Mouse (Mus musculus) liver, adult 2 months (tissue): Measurements from ENCODE around the gene Olfr381. TPM values are rescaled to one million over a fixed set of nuclear protein-coding genes. Genes with fewer than 3 reads are reported as not detected.
"Not testable (repeated sequence)": the region's sequence is repeated elsewhere in the genome, so short reads cannot be mapped to it uniquely, and the experiment has no call there.

Experiments used
- DNase-seq: peaks from one replicate; pipeline ENCODE4 v3.0.0-alpha.2; 2011; ENCODE audit warnings: low read depth, low spot score; ENCODE audit errors: extremely low read depth
- H3K27ac ChIP-seq: fragments of 200-500 bp; replicated peaks from 2 replicates; pipeline ENCODE4 v1.5.1; 2012; ENCODE audit warnings: low read depth, mild to moderate bottlenecking, control low read depth, inconsistent platforms, low read length; ENCODE audit not compliant: insufficient read depth
- H3K27me3 ChIP-seq: fragments of 200-500 bp; 2 replicates; pipeline ENCODE4 v1.6.1; 2012; ENCODE audit warnings: mild to moderate bottlenecking, moderate library complexity, low read length, inconsistent platforms; ENCODE audit not compliant: control insufficient read depth, insufficient read depth
- H3K36me3 ChIP-seq: fragments of 200-500 bp; 2 replicates; pipeline ENCODE4 v1.6.1; 2012; ENCODE audit warnings: low read length, inconsistent platforms; ENCODE audit not compliant: control insufficient read depth, insufficient read depth
- H3K4me1 ChIP-seq: fragments of 200-500 bp; 2 replicates; pipeline ENCODE4 v1.6.1; 2011; ENCODE audit warnings: low read length; ENCODE audit not compliant: control insufficient read depth, insufficient read depth
- H3K4me3 ChIP-seq: fragments of 200-500 bp; 2 replicates; pipeline ENCODE4 v1.5.1; 2011; ENCODE audit warnings: low read depth, mild to moderate bottlenecking, control low read depth, low read length, moderate library complexity; ENCODE audit not compliant: insufficient read depth
- H3K79me2 ChIP-seq: fragments of 200-500 bp; 2 replicates; pipeline ENCODE4 v1.6.1; 2012; ENCODE audit warnings: inconsistent platforms, mild to moderate bottlenecking, low read length, moderate library complexity; ENCODE audit not compliant: control insufficient read depth, insufficient read depth
- H3K9ac ChIP-seq: fragments of 200-500 bp; 2 replicates; pipeline ENCODE4 v1.6.1; 2012; ENCODE audit warnings: low read depth, mild to moderate bottlenecking, control low read depth, inconsistent platforms, low read length
- CTCF ChIP-seq: fragments of 200-500 bp; IDR thresholded peaks from 2 replicates; pipeline ENCODE4 v1.5.1; 2011; ENCODE audit warnings: low read depth, low read length, control low read depth
- POLR2A ChIP-seq: fragments of 200-500 bp; IDR thresholded peaks from 2 replicates; pipeline ENCODE4 v1.6.1; 2011; ENCODE audit warnings: low read length, control low read depth; ENCODE audit not compliant: insufficient read depth; ENCODE audit errors: extremely low read depth
- WGBS: fragments of 180-500 bp; shearing (Covaris S2); methylation state at CpG from one replicate; pipeline ENCODE4 v1.1.7; 2018; 5-methylcytosine and 5-hydroxymethylcytosine counted together
- polyA plus RNA-seq: library from polyadenylated mRNA; depleted of rRNA; stranded (reverse); fragments of >200 nt; gene quantifications from 2 replicates; pipeline ENCODE4 v1.2.3, GENCODE M21; 2012; rRNA removed
- total RNA-seq: library from RNA; depleted of rRNA; stranded (reverse); fragments of >200 nt; gene quantifications from 2 replicates; pipeline ENCODE4 v1.2.3, GENCODE M21; 2014; rRNA removed

Olfr381 gene
- total RNA-seq (not detected in 2 replicates), polyA plus RNA-seq (not detected in 2 replicates)

DNA sequence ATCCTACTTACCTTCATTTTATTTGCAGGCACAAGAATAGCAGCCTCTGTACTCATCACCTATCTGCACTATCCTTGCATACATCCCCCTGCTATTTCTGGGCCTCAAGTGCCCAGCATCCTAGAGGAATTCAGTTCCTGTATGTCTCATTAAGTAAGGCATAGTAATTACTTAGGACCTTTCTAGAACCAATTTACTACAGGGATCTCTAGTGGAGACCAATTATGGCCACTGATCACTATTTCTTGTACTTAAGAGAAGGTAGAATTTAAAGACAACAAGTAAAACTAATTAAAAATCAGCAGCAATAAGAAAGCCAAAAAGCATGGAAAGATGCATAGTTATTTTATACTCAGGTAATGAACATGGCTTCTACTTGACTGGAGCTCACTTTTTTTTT, at the start of gene Olfr381:
Gene Olfr381 (minus strand): TSS at position 101 of the 400 bp plus-strand sequence.
- no peak within 1 kb of the TSS for H3K9ac ChIP-seq
- H3K79me2 ChIP-seq: no peaks in the 10 kb centered on the region
- no peak within 1 kb of the TSS for H3K27ac ChIP-seq
- H3K36me3 ChIP-seq: no peaks in the 10 kb centered on the region
- H3K4me3 ChIP-seq: no peak within 1 kb of the TSS
- H3K4me1 ChIP-seq: no peaks in the 10 kb centered on the region
- no peak for DNase-seq
- no peaks in the 10 kb centered on the region for H3K27me3 ChIP-seq
- TF ChIP-seq POLR2A: no peak
- no peak for TF ChIP-seq CTCF

DNA sequence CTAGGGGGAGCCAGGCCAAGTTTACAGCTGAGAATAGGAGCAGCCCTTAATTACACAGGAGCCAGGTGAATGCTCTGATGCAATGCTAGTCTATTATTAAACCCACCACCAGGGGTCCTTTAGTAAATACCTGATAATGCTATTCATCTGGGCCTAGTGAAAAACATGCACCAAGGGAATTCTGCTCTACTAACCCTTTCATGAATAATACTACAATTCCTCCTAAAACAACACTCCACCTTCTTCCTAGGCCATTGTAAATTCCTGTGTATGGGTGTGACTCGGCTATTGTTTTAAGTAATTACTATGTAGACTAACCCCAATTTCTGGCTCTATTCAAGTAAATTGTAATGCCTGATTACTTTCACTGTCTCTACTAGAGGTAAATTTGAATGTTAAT, 37.6 kb upstream of the Olfr381 start:
- not testable (repeated sequence) for H3K4me3 ChIP-seq, H3K79me2 ChIP-seq, H3K27ac ChIP-seq, H3K36me3 ChIP-seq, H3K27me3 ChIP-seq, H3K9ac ChIP-seq, H3K4me1 ChIP-seq, DNase-seq
- WGBS: 93% methylated on average over 1 of the region's 1 CpGs

DNA sequence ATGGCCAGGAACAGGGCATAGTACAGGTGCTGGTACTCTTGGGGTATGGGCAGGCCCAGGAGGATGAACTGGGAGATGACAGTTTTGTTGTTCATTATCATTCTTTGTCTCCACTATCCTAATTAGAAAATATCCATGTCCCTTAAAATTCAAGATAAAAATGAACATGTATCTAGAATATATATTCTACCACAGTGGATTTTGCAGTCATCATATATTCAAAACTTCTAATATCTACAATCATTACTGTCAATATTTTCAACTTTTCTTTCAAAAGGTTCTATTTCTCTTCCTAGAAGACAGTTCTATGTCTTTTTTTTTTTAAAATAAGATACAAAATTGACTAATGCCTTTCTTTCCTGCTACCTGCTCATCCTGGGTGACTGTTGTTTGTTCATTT, 25.7 kb upstream of the Olfr381 start, which contains the start of gene Olfr382:
Gene Olfr382 (minus strand): TSS at position 101 of the 400 bp plus-strand sequence.
- H3K4me1 ChIP-seq: no peaks in the 10 kb centered on the region
- no peaks in the 10 kb centered on the region for H3K27me3 ChIP-seq
- H3K9ac ChIP-seq: no peak within 1 kb of the TSS
- H3K27ac ChIP-seq: no peak within 1 kb of the TSS
- no peaks in the 10 kb centered on the region for H3K79me2 ChIP-seq
- no peaks in the 10 kb centered on the region for H3K36me3 ChIP-seq
- TF ChIP-seq CTCF (no peak), POLR2A (no peak)
- H3K4me3 ChIP-seq: no peak within 1 kb of the TSS
- no peak for DNase-seq

DNA sequence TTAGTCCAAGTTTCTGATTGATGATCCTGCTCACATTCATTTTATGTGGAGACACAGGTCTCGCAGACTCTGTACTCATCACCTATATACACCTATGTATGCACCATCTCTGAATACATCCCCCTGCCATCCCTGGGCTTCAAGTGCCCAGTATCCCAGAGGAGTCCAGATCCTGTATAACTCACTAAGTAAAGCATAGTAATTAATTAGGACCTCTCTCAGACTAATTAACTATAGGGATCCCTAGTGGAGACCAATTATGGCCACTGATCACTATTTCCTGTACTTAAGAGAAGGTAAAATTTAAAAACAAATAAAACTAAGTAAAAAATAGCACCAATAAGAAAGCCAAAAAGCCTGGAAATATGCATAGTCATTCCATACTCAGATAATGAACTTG, 34.0 kb downstream of the Olfr381 start, which contains the start of gene Olfr380:
Gene Olfr380 (minus strand): TSS at position 101 of the 400 bp plus-strand sequence.
- no peaks in the 10 kb centered on the region for H3K4me1 ChIP-seq
- H3K36me3 ChIP-seq: no peaks in the 10 kb centered on the region
- H3K79me2 ChIP-seq: no peaks in the 10 kb centered on the region
- H3K27me3 ChIP-seq: no peaks in the 10 kb centered on the region
- TF ChIP-seq POLR2A (no peak), CTCF (no peak)
- H3K27ac ChIP-seq: no peak within 1 kb of the TSS
- no peak for DNase-seq
- no peak within 1 kb of the TSS for H3K9ac ChIP-seq
- 88% methylated on average over 1 of the region's 1 CpGs for WGBS
- no peak within 1 kb of the TSS for H3K4me3 ChIP-seq

Other genes starting within 250 kb of the Olfr381 start
- gene Trpv3, start 224.2 kb downstream of the Olfr381 start, total RNA-seq: under 0.01 TPM in 2 replicates
- 0.01 TPM in 2 replicates for gene Trpv3, start 224.2 kb downstream of the Olfr381 start, polyA plus RNA-seq
- 32.8 and 40.2 TPM in 2 replicates for gene Aspa, start 162.0 kb downstream of the Olfr381 start, total RNA-seq
- gene Aspa, start 162.0 kb downstream of the Olfr381 start, polyA plus RNA-seq: 3.2 and 4.2 TPM in 2 replicates
- 0.18 and 0.27 TPM in 2 replicates for gene Gm49340, start 161.9 kb downstream of the Olfr381 start, total RNA-seq
- gene Gm49340, start 161.9 kb downstream of the Olfr381 start, polyA plus RNA-seq: 0.23 TPM in 1 of 2 replicates, not detected in the other
- 5.1 and 5.9 TPM in 2 replicates for gene Spata22, start 161.9 kb downstream of the Olfr381 start, total RNA-seq
- gene Spata22, start 161.9 kb downstream of the Olfr381 start, polyA plus RNA-seq: 0.73 and 0.94 TPM in 2 replicates
- 0.13 TPM in 1 of 2 replicates, not detected in the other for gene Olfr20, start 140.8 kb downstream of the Olfr381 start, total RNA-seq
- gene Olfr20, start 140.8 kb downstream of the Olfr381 start, polyA plus RNA-seq: 1.0 and 1.8 TPM in 2 replicates
- not detected in 2 replicates for gene Olfr376, start 120.4 kb downstream of the Olfr381 start, total RNA-seq
- not detected in 2 replicates for gene Olfr376, start 120.4 kb downstream of the Olfr381 start, polyA plus RNA-seq
- gene Olfr1, start 92.0 kb downstream of the Olfr381 start, total RNA-seq: not detected in 2 replicates
- gene Olfr1, start 92.0 kb downstream of the Olfr381 start, polyA plus RNA-seq: not detected in 2 replicates
- gene Olfr378, start 63.1 kb downstream of the Olfr381 start, total RNA-seq: not detected in 2 replicates
- gene Olfr378, start 63.1 kb downstream of the Olfr381 start, polyA plus RNA-seq: not detected in 2 replicates
- gene Olfr380, start 34.1 kb downstream of the Olfr381 start, total RNA-seq: not detected in 2 replicates
- gene Olfr380, start 34.1 kb downstream of the Olfr381 start, polyA plus RNA-seq: not detected in 2 replicates
- not detected in 2 replicates for gene Olfr382, start 25.6 kb upstream of the Olfr381 start, total RNA-seq
- not detected in 2 replicates for gene Olfr382, start 25.6 kb upstream of the Olfr381 start, polyA plus RNA-seq
- gene Olfr385, start 101.4 kb upstream of the Olfr381 start, total RNA-seq: not detected in 2 replicates
- gene Olfr385, start 101.4 kb upstream of the Olfr381 start, polyA plus RNA-seq: not detected in 2 replicates
- gene Olfr384, start 107.0 kb upstream of the Olfr381 start, total RNA-seq: not detected in 2 replicates
- gene Olfr384, start 107.0 kb upstream of the Olfr381 start, polyA plus RNA-seq: not detected in 2 replicates
- not detected in 2 replicates for gene Zfp735, start 197.2 kb upstream of the Olfr381 start, total RNA-seq
- not detected in 2 replicates for gene Zfp735, start 197.2 kb upstream of the Olfr381 start, polyA plus RNA-seq